ENCODE assay signal across 28 mouse cellular contexts in the genomic region with DNA sequence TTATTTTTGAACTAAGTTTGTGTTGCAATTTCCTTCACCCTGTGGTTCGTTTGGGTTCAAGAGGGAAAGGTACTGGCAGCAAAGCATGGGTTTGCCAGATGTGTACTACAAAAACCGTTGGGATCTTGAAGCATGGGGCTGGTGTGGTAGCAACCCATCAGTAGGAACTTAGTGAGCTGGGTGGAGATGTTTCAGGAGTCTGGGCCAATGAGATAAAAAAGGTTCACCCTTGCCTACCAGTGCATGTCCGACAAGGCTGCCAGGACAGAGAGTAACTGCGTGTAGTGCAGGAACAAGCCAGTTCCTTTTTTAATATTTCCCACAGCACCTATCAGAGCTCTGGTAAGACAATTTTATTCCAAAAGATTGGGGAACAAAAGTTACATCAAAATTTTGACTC.
"Had no signal": no experiment of that assay in that cellular context is flagged by ENCODE, and none has a peak within 500 bp of the region (broad histone marks: within the 10 kb centered on the region; RNA-seq: fewer than 3 reads in every experiment).

No protein-coding gene starts in this region.

- H3K4me3 ChIP-seq: embryonic facial prominence, embryonic 10.5 days; embryonic facial prominence, embryonic 12.5 days; embryonic facial prominence, embryonic 13.5 days; embryonic facial prominence, embryonic 15.5 days; erythroblast, embryonic 14.5 days; forebrain, embryonic 10.5 days; forebrain, embryonic 12.5 days; forebrain, embryonic 13.5 days; forebrain, embryonic 15.5 days; gastrocnemius, adult 2 months had no signal

- H3K27ac ChIP-seq: embryonic facial prominence, embryonic 10.5 days; embryonic facial prominence, embryonic 12.5 days; embryonic facial prominence, embryonic 13.5 days; embryonic facial prominence, embryonic 15.5 days; forebrain, embryonic 10.5 days; forebrain, embryonic 12.5 days; forebrain, embryonic 13.5 days; forebrain, embryonic 15.5 days; gastrocnemius, adult 2 months had no signal

- DNase-seq: cerebellum, adult 2 months; cerebellum, adult 8-10 months; cerebellum, adult 9-10 months; cerebellum, adult 9-11 months; cerebellum, postnatal 10 days; cerebellum, postnatal 14 days; cerebellum, postnatal 25 days; cerebellum, postnatal 36 days; embryo, embryonic 11 days; forebrain, postnatal 0 days; gastrocnemius, adult 2 months; gastrocnemius, postnatal 10 days; gastrocnemius, postnatal 14 days; gastrocnemius, postnatal 25 days; gastrocnemius, postnatal 36 days; heart, adult 11 months; heart, adult 18-20 months had no signal

- H3K9ac ChIP-seq: embryonic facial prominence, embryonic 12.5 days; embryonic facial prominence, embryonic 13.5 days; embryonic facial prominence, embryonic 15.5 days; forebrain, embryonic 12.5 days; forebrain, embryonic 13.5 days; forebrain, embryonic 15.5 days; forebrain, postnatal 0 days had no signal

- H3K27me3 ChIP-seq: embryonic facial prominence, embryonic 12.5 days; embryonic facial prominence, embryonic 13.5 days; embryonic facial prominence, embryonic 15.5 days; forebrain, embryonic 12.5 days; forebrain, embryonic 13.5 days; forebrain, embryonic 15.5 days had no signal

- H3K4me2 ChIP-seq: embryonic facial prominence, embryonic 12.5 days; embryonic facial prominence, embryonic 13.5 days; embryonic facial prominence, embryonic 15.5 days; forebrain, embryonic 12.5 days; forebrain, embryonic 13.5 days; forebrain, embryonic 15.5 days had no signal

- H3K9me3 ChIP-seq: embryonic facial prominence, embryonic 10.5 days; embryonic facial prominence, embryonic 12.5 days; embryonic facial prominence, embryonic 13.5 days; embryonic facial prominence, embryonic 15.5 days; forebrain, embryonic 10.5 days; forebrain, embryonic 12.5 days; forebrain, embryonic 13.5 days; forebrain, embryonic 15.5 days had no signal

- ATAC-seq: forebrain, embryonic 13.5 days; forebrain, embryonic 14.5 days; forebrain, embryonic 15.5 days; forebrain, embryonic 16.5 days; forebrain, postnatal 0 days had no signal

- H3K36me3 ChIP-seq: embryonic facial prominence, embryonic 10.5 days; embryonic facial prominence, embryonic 12.5 days; embryonic facial prominence, embryonic 13.5 days; embryonic facial prominence, embryonic 15.5 days; forebrain, embryonic 10.5 days; forebrain, embryonic 12.5 days; forebrain, embryonic 15.5 days had no signal

- H3K4me1 ChIP-seq: embryonic facial prominence, embryonic 10.5 days; embryonic facial prominence, embryonic 12.5 days; embryonic facial prominence, embryonic 13.5 days; embryonic facial prominence, embryonic 15.5 days; forebrain, embryonic 10.5 days; forebrain, embryonic 12.5 days; forebrain, embryonic 13.5 days had no signal
